Mouse (Mus musculus) lung, postnatal 0 days (tissue): ENCODE measurements at regions not wholly inside any gene's neighbourhood (a gene's known extent, or its start where the extent isn't known, plus 50 kb on each side); places are given as distances from the start of the nearest gene placed in this dataset.

Experiments used
- ATAC-seq: fragments of 200-750 bp; cut with Nextera tagmentation; 2 replicates; pipeline ENCODE4 v1.8.0; 2017; ENCODE audit warnings: moderate library complexity
- DNase-seq: peaks from one replicate; pipeline ENCODE4 v3.0.0-alpha.2; 2016; ENCODE audit warnings: low spot score
- H3K27ac ChIP-seq: fragments of 300-500 bp; sonication (generic); 2 replicates; pipeline ENCODE4 v1.5.1; 2014; ENCODE audit warnings: antibody characterized with exemption, mild to moderate bottlenecking, low read length, mixed read lengths
- H3K27me3 ChIP-seq: fragments of 300-500 bp; sonication (generic); replicated peaks from 2 replicates; pipeline ENCODE4 v1.6.1; 2014; ENCODE audit warnings: low read length, mixed read lengths; ENCODE audit not compliant: insufficient read depth
- H3K36me3 ChIP-seq: fragments of 300-500 bp; sonication (generic); 2 replicates; pipeline ENCODE4 v1.6.1; 2014; ENCODE audit warnings: low read length, mixed read lengths; ENCODE audit not compliant: insufficient read depth
- H3K4me1 ChIP-seq: fragments of 300-500 bp; sonication (generic); 2 replicates; pipeline ENCODE4 v1.6.1; 2014; ENCODE audit warnings: antibody characterized with exemption, low read depth, low read length, mixed read lengths; ENCODE audit not compliant: insufficient read depth
- H3K4me2 ChIP-seq: fragments of 300-500 bp; sonication (generic); replicated peaks from 2 replicates; pipeline ENCODE4 v1.6.1; 2014; ENCODE audit warnings: low read depth, mild to moderate bottlenecking, low read length, moderate library complexity, mixed read lengths
- H3K4me3 ChIP-seq: fragments of 300-500 bp; sonication (generic); 2 replicates; pipeline ENCODE4 v1.5.1; 2014; ENCODE audit warnings: low read depth, low read length
- H3K9ac ChIP-seq: fragments of 300-500 bp; sonication (generic); replicated peaks from 2 replicates; pipeline ENCODE4 v1.6.1; 2014; ENCODE audit warnings: low read depth, mild to moderate bottlenecking
- H3K9me3 ChIP-seq: fragments of 300-500 bp; sonication (generic); 2 replicates; pipeline ENCODE4 v1.6.1; 2016; ENCODE audit warnings: low read length, mixed read lengths
- CTCF ChIP-seq: IDR thresholded peaks from 2 replicates; pipeline ENCODE4 v1.5.1; 2016; ENCODE audit warnings: antibody characterized with exemption, mild to moderate bottlenecking
- EP300 ChIP-seq: IDR thresholded peaks from 2 replicates; pipeline ENCODE4 v1.6.1; 2016; ENCODE audit warnings: antibody characterized with exemption, mild to moderate bottlenecking, control low read depth
- WGBS: fragments of 180-500 bp; shearing (Covaris S2); extraction: QIAGEN DNeasy Blood & Tissue Kit; methylation state at CpG from one replicate; pipeline ENCODE4 v1.1.7; 2014; 5-methylcytosine and 5-hydroxymethylcytosine counted together

- Histone ChIP-seq H3K4me1 (no peaks in the 10 kb centered on the region), H3K36me3 (no peaks in the 10 kb centered on the region), H3K4me3 (no peak overlapping the region), H3K9me3 (no peaks in the 10 kb centered on the region), H3K27me3 (no peaks in the 10 kb centered on the region), H3K27ac (no peak overlapping the region), H3K4me2 (no peak overlapping the region), H3K9ac (no peak overlapping the region)
- TF ChIP-seq EP300 = no peak
- no peak for ATAC-seq
- 46% methylated on average over 13 of the region's 13 CpGs for WGBS
- DNase-seq = no peak
Observed at GRCm38 (mm10) chr12:29141132-29141531, 387.1 kb upstream of the Myt1l start.

- TF ChIP-seq CTCF (no peak), EP300 (no peak)
- ATAC-seq = no peak
- WGBS = 80% methylated on average over 8 of the region's 8 CpGs
Observed at GRCm38 (mm10) chr12:29141855-29142254, 386.3 kb upstream of the Myt1l start.

GRCm38 (mm10) chr12:29143297-29143696 is 384.9 kb upstream of the Myt1l start:
- H3K27me3 ChIP-seq = no peaks in the 10 kb centered on the region
- no peak overlapping the region for H3K27ac ChIP-seq
- H3K4me1 ChIP-seq = no peaks in the 10 kb centered on the region
- WGBS = 48% methylated on average over 8 of the region's 8 CpGs
- H3K4me2 ChIP-seq = no peak overlapping the region
- H3K4me3 ChIP-seq = no peak overlapping the region
- H3K9ac ChIP-seq = no peak overlapping the region
- ATAC-seq (no peak), DNase-seq (no peak)
- no peaks in the 10 kb centered on the region for H3K9me3 ChIP-seq
- TF ChIP-seq CTCF (no peak), EP300 (no peak)
- H3K36me3 ChIP-seq = no peaks in the 10 kb centered on the region

More at GRCm38 (mm10) chr12:29141855-29142254, 386.3 kb upstream of the Myt1l start:
- Histone ChIP-seq H3K4me2 (no peak overlapping the region), H3K27me3 (no peaks in the 10 kb centered on the region), H3K36me3 (no peaks in the 10 kb centered on the region), H3K4me1 (no peaks in the 10 kb centered on the region), H3K27ac (no peak overlapping the region), H3K4me3 (no peak overlapping the region), H3K9me3 (no peaks in the 10 kb centered on the region), H3K9ac (no peak overlapping the region)
- DNase-seq = no peak

DNA sequence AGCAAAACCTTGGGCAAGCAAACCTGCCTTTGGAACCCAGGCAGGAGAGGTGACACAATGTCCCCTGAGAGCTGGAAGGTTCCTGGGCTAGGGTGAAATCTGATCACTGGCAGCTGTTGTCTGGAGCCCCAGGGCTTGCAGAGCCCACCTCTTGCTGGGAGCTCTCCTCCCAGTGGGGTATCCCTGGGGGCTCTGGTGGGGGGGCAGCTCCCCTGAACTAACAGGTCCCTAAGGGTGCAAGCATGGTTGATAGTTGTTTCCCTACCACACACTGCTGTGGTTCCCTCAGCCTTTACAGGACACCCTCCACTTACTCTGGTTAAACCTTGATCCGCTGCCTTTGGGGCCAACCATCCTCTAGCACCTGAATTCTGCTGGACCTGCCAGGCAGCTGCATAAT is 367.3 kb upstream of the Myt1l start:
- Histone ChIP-seq H3K4me1 (no peaks in the 10 kb centered on the region), H3K36me3 (no peaks in the 10 kb centered on the region), H3K4me2 (no peak overlapping the region), H3K27ac (no peak overlapping the region), H3K9me3 (no peaks in the 10 kb centered on the region), H3K27me3 (no peaks in the 10 kb centered on the region), H3K9ac (no peak overlapping the region), H3K4me3 (no peak overlapping the region)
- no peak for TF ChIP-seq CTCF
- no peak for TF ChIP-seq EP300
- ATAC-seq (no peak), DNase-seq (no peak)
- WGBS = 74% methylated on average over 1 of the region's 1 CpGs

- no peak for TF ChIP-seq EP300
- TF ChIP-seq CTCF = no peak
- ATAC-seq (no peak), DNase-seq (no peak)
- H3K4me3 ChIP-seq = no peak overlapping the region
- no peaks in the 10 kb centered on the region for H3K4me1 ChIP-seq
- H3K36me3 ChIP-seq = no peaks in the 10 kb centered on the region
- H3K4me2 ChIP-seq = no peak overlapping the region
- no peak overlapping the region for H3K27ac ChIP-seq
- no peaks in the 10 kb centered on the region for H3K27me3 ChIP-seq
- H3K9me3 ChIP-seq = no peaks in the 10 kb centered on the region
- no peak overlapping the region for H3K9ac ChIP-seq
- WGBS = 14% methylated on average over 2 of the region's 2 CpGs
Observed at GRCm38 (mm10) chr12:29161546-29161945, 366.6 kb upstream of the Myt1l start.

DNA sequence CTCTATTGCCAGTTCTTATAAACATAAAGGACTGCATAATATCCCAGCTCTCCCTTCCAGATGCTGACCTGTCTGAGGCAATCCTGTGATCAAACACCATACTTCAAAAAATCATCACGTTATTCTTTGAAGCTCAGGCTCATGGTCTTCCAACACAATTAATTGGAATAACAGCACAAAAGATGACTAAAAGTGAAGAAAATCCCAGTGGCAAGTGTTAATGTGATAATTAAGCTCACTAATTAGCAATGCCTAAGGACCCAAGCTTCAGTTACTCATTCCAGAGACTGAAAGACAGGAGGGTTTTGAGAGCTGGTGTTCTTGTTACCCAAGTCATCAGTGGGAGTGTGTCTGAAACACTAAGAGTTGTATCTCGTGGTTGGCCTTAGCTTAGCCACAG is 363.5 kb upstream of the Myt1l start:
- no peaks in the 10 kb centered on the region for H3K9me3 ChIP-seq
- DNase-seq (no peak), ATAC-seq (no peak)
- no peaks in the 10 kb centered on the region for H3K4me1 ChIP-seq
- no peak overlapping the region for H3K9ac ChIP-seq
- H3K27ac ChIP-seq = no peak overlapping the region
- no peaks in the 10 kb centered on the region for H3K27me3 ChIP-seq
- H3K4me3 ChIP-seq = no peak overlapping the region
- no peak overlapping the region for H3K4me2 ChIP-seq
- WGBS = 66% methylated on average over 2 of the region's 2 CpGs
- no peak for TF ChIP-seq CTCF
- TF ChIP-seq EP300 = no peak
- no peaks in the 10 kb centered on the region for H3K36me3 ChIP-seq

DNA sequence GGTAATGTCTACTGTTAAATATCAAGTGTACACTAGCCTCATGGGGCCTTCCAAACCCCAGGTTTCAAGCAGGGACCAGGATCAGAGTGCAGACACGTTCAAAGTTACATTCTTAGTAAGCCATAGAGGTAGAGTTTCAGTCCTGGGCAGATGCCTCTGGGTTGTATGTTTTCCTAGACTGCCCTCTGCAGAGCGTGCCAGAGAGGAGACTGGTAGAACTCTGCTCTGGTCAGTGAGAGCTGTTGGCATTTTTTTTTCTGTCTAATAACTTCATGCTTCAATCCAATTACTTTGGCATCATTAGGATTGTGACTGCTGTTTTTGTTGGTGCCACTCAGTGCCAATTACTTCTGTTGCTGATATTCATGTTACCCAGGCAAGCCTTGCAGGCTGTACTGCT is 361.9 kb upstream of the Myt1l start:
- 55% methylated on average over 2 of the region's 2 CpGs for WGBS

More for the DNA sequence above, 361.9 kb upstream of the Myt1l start:
- no peak overlapping the region for H3K27ac ChIP-seq
- H3K4me1 ChIP-seq = no peaks in the 10 kb centered on the region
- no peaks in the 10 kb centered on the region for H3K27me3 ChIP-seq
- no peak overlapping the region for H3K9ac ChIP-seq
- H3K4me2 ChIP-seq = no peak overlapping the region
- TF ChIP-seq EP300 = no peak
- TF ChIP-seq CTCF = no peak
- no peaks in the 10 kb centered on the region for H3K9me3 ChIP-seq
- no peak overlapping the region for H3K4me3 ChIP-seq
- no peaks in the 10 kb centered on the region for H3K36me3 ChIP-seq
- ATAC-seq (no peak), DNase-seq (no peak)
